Mouse (Mus musculus) midbrain, postnatal 0 days (tissue): ENCODE measurements around the gene Arhgap8. TPM values are rescaled to one million over a fixed set of nuclear protein-coding genes. Genes with fewer than 3 reads are reported as not detected.
A peak's percentile ranks its signal among the peaks of the same experiment; 100 is the strongest.
"Not testable (repeated sequence)": the region's sequence is repeated elsewhere in the genome, so short reads cannot be mapped to it uniquely, and the experiment has no call there.

Source experiments
- ATAC-seq: fragments of 200-750 bp; cut with Nextera tagmentation; 2 replicates; pipeline ENCODE4 v1.8.0; 2017; ENCODE audit warnings: moderate number of reproducible peaks, mild to moderate bottlenecking, moderate TSS enrichment, moderate library complexity; ENCODE audit not compliant: low FRiP score
- DNase-seq: peaks from one replicate; pipeline ENCODE4 v3.0.0-alpha.2; 2015; ENCODE audit warnings: low spot score
- H3K27ac ChIP-seq: fragments of 300-500 bp; sonication (generic); 2 replicates; pipeline ENCODE4 v1.5.1; 2014; ENCODE audit warnings: low read depth, mild to moderate bottlenecking, low read length, mixed read lengths
- H3K27me3 ChIP-seq: fragments of 300-500 bp; sonication (generic); 2 replicates; pipeline ENCODE4 v1.6.1; 2014; ENCODE audit warnings: low read length, control low read depth, mixed read lengths; ENCODE audit not compliant: insufficient read depth
- H3K36me3 ChIP-seq: fragments of 300-500 bp; sonication (generic); 2 replicates; pipeline ENCODE4 v1.6.1; 2014; ENCODE audit warnings: low read length, control low read depth, mixed read lengths; ENCODE audit not compliant: insufficient read depth
- H3K4me1 ChIP-seq: fragments of 300-500 bp; sonication (generic); 2 replicates; pipeline ENCODE4 v1.6.1; 2014; ENCODE audit warnings: mild to moderate bottlenecking, control low read depth, antibody characterized with exemption, low read length, mixed read lengths; ENCODE audit not compliant: insufficient read depth
- H3K4me2 ChIP-seq: fragments of 300-500 bp; sonication (generic); 2 replicates; pipeline ENCODE4 v1.6.1; 2014; ENCODE audit warnings: low read depth, mild to moderate bottlenecking, low read length, mixed read lengths; ENCODE audit not compliant: poor library complexity, severe bottlenecking
- H3K4me3 ChIP-seq: fragments of 300-500 bp; sonication (generic); 2 replicates; pipeline ENCODE4 v1.5.1; 2014; ENCODE audit warnings: low read depth, mild to moderate bottlenecking, low read length, moderate library complexity
- H3K9ac ChIP-seq: fragments of 300-500 bp; sonication (generic); replicated peaks from 2 replicates; pipeline ENCODE4 v1.6.1; 2014; ENCODE audit warnings: mild to moderate bottlenecking, low read length, moderate library complexity, mixed read lengths; ENCODE audit not compliant: poor library complexity, severe bottlenecking
- H3K9me3 ChIP-seq: fragments of 300-500 bp; sonication (generic); 2 replicates; pipeline ENCODE4 v1.6.1; 2016; ENCODE audit warnings: low read length, control low read depth
- CTCF ChIP-seq: IDR thresholded peaks from 2 replicates; pipeline ENCODE4 v1.5.1; 2016; ENCODE audit warnings: antibody characterized with exemption, mild to moderate bottlenecking
- WGBS: fragments of 180-500 bp; shearing (Covaris S2); extraction: QIAGEN DNeasy Blood & Tissue Kit; methylation state at CpG from one replicate; pipeline ENCODE4 v1.1.7; 2014; 5-methylcytosine and 5-hydroxymethylcytosine counted together
- polyA plus RNA-seq: library from polyadenylated mRNA; unstranded; fragments of >200 nt; fragmentation: Nextera tagmentation; extraction: Ambion mirVana; gene quantifications from 2 replicates; pipeline ENCODE4 v1.2.1, GENCODE M21; 2015
- total RNA-seq: library from RNA; depleted of rRNA; stranded (reverse); fragments of >200 nt; gene quantifications from 2 replicates; pipeline ENCODE4 v1.2.3, GENCODE M21; 2014

Gene Arhgap8
- total and polyA plus RNA-seq, 2 experiments from 2014 or later = 0.44 to 0.53 TPM

DNA sequence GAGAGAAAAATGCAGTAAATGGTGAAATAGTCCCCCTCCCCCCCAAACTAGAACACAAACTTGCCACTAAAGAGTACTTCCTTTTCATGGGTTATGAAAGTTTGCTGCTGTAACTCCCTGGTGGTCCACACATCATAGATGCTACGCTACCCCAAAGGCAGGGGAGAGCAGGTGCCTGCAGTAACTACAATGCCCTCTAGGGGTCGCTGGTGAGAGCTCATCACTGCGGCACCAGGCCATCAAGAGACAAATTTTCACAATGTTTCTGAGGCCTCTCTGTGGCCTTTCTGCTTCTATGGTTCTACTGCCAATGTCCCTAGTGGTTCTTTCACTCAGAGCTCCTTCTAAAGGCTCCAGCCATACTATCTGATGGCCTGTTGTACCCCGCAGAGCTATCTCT is 38.6 kb downstream of the Arhgap8 start:
- no peak for ATAC-seq
- H3K9ac ChIP-seq = no peak overlapping the region
- H3K9me3 ChIP-seq = no peaks in the 10 kb centered on the region
- no peak overlapping the region for H3K27ac ChIP-seq
- TF ChIP-seq CTCF = peak; percentile 88
- no peaks in the 10 kb centered on the region for H3K36me3 ChIP-seq
- peak; percentile 60 for DNase-seq
- H3K4me3 ChIP-seq = no peak overlapping the region
- WGBS = 26% methylated on average over 4 of the region's 4 CpGs
- no peaks in the 10 kb centered on the region for H3K27me3 ChIP-seq
- no peak overlapping the region for H3K4me2 ChIP-seq
- H3K4me1 ChIP-seq = no peaks in the 10 kb centered on the region

DNA sequence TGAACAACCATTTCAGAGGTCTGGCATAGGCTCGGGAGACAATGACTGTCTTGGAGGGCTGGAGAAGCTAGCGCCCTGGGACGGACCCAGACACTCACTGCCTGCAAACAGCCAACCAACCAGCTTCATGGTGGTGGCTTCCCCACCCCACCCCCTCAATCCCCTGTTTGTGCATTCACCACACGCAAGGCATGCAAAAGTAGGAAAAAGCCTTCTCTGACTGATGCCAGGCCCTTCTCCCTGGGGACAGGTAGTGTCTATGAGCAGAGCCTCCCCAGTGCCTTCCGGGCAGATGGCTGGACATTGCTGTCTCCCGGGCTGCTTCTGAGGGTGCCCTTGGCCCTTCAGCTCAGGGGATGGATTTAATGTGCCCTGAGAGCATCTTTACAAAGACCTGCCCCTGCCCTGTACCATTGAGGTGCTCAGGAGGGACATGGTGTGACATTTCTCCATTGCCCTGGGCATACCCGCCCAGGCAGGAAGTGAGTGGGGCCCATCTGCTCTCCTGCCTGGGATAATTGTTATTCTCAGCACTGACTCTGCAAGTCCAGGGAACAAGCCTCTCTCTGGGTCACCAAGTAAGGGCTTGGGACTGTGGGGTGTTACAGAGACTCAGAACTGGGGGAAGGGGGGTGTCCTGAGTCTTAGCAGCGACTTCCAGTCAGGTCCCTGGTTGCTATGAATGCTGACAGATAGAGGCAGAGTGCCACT is 43.0 kb downstream of the Arhgap8 start:
- Histone ChIP-seq H3K4me3 (no peak overlapping the region), H3K4me1 (no peaks in the 10 kb centered on the region), H3K9ac (no peak overlapping the region), H3K4me2 (no peak overlapping the region), H3K36me3 (no peaks in the 10 kb centered on the region), H3K27ac (peak overlapping the region; percentile 32; the same call in 1 of the 2 replicates), H3K27me3 (no peaks in the 10 kb centered on the region), H3K9me3 (no peaks in the 10 kb centered on the region)
- peak; percentile 63 for DNase-seq
- peak; percentile 75 for ATAC-seq
- TF ChIP-seq CTCF = no peak
- 42% methylated on average over 8 of the region's 8 CpGs for WGBS

DNA sequence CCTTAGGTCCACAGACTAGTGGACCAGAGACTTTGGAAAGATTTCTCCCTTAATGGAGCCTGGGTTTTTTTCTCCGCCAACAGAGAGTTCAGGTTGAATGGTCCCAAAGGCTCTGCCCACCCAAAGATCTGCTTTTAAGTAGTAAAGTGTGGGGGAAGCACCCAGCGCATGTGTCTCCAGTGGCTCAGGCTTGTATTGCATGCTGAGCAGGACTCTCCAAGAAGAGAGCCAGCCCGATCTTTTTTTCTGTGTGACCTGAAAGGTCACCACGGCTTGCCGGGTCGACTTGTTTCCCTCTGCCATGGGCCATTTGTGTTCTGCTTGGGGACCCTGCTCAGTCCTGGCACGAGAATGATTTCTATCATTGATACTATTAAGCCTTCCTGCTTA is 43.6 kb downstream of the Arhgap8 start:
- 13% methylated on average over 7 of the region's 7 CpGs for WGBS
- no peak overlapping the region for H3K4me2 ChIP-seq
- peak; percentile 53 for TF ChIP-seq CTCF
- H3K4me1 ChIP-seq = no peaks in the 10 kb centered on the region
- no peak overlapping the region for H3K27ac ChIP-seq
- DNase-seq (peak; percentile 40), ATAC-seq (peak; percentile 54; the same call in 1 of the 2 replicates)
- no peak overlapping the region for H3K4me3 ChIP-seq
- no peaks in the 10 kb centered on the region for H3K27me3 ChIP-seq
- no peaks in the 10 kb centered on the region for H3K36me3 ChIP-seq
- no peak overlapping the region for H3K9ac ChIP-seq
- no peaks in the 10 kb centered on the region for H3K9me3 ChIP-seq

DNA sequence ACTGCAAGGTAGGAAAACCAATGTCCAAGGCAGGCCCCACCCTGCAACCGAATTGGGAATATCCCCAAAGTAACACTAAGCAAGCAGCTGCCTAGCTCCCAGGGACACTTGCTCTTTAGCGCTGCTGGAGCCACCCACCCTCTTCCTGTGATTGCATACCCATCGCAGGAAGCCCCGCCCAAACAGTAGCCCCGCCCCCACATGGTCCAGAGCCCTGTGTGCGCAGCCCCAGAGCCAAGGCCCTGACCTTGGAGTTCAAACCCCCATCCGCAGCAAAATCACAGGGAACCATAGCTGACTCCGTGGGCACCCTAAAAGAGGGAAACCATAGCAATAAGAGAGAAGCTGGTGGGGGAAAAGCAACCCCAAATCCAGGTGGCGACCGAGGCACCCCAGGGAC is 46.8 kb downstream of the Arhgap8 start:
- Histone ChIP-seq H3K4me1 (no peaks in the 10 kb centered on the region), H3K36me3 (no peaks in the 10 kb centered on the region), H3K27me3 (no peaks in the 10 kb centered on the region), H3K27ac (no peak overlapping the region), H3K4me2 (no peak overlapping the region), H3K9me3 (no peaks in the 10 kb centered on the region), H3K4me3 (no peak overlapping the region), H3K9ac (no peak overlapping the region)
- TF ChIP-seq CTCF = no peak
- DNase-seq = no peak
- ATAC-seq = no peak
- 44% methylated on average over 10 of the region's 10 CpGs for WGBS

DNA sequence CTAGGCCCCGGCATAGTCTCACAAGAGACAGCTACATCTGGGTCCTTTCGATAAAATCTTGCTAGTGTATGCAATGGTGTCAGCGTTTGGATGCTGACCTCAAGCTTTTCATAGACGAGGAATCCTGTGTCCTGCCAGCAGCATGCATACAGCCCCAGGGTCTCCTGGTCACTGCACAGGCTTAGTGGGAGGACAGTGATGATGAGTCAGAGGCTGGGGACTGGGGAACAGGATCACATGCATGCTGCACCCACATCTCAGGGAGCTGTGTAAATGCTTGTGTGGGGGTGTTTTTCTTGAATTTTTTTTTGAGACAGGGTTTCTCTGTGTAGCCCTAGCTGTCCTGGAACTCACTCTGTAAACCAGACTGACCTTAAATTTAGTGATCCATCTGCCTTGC is 48.7 kb downstream of the Arhgap8 start:
- not testable (repeated sequence) for H3K4me2 ChIP-seq, DNase-seq, H3K36me3 ChIP-seq, H3K27ac ChIP-seq, H3K9ac ChIP-seq, H3K4me3 ChIP-seq, H3K9me3 ChIP-seq, H3K4me1 ChIP-seq, ATAC-seq, H3K27me3 ChIP-seq
- WGBS = 78% methylated on average over 3 of the region's 4 CpGs

DNA sequence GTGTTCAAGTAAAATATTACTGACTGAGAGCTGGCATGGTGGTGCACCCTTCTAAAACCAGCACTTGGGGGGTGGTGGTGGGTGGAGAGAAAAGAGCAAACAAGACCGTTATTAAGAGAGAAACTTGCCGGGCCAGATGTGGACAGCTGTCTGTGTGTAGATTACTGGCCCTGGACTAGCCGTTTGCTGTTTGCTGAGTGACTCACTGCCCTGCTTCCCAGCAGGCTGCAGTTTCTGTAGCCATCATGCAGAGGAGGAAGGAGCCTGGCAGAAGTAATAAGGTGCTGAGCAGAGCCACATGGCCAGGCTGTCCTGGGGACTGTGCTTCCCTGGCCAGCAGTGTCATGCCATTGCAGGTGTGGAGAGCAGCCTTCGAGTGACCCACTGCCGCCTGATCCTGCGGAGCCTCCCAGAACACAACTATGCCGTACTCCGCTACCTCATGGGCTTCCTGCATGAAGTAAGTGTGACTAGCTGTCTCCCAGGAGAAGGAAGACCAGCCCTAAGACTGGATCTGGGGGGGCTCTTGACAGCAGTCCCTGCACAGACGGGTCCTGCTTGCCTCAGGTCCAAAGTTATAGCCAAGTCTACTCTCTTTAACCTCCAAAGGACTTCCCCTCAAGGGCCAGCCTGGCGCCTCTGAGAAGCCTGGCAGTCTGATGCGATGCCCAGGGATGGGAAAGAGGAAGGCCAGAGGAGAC is 49.9 kb downstream of the Arhgap8 start:
- H3K27me3 ChIP-seq = no peaks in the 10 kb centered on the region; the same call in 1 of the 2 replicates
- 85% methylated on average over 11 of the region's 11 CpGs for WGBS
- TF ChIP-seq CTCF = no peak
- H3K4me3 ChIP-seq = no peak overlapping the region
- no peak overlapping the region for H3K9ac ChIP-seq
- no peaks in the 10 kb centered on the region for H3K9me3 ChIP-seq
- H3K36me3 ChIP-seq = no peaks in the 10 kb centered on the region
- ATAC-seq = no peak
- DNase-seq = no peak
- H3K4me1 ChIP-seq = no peaks in the 10 kb centered on the region
- H3K4me2 ChIP-seq = no peak overlapping the region
- no peak overlapping the region for H3K27ac ChIP-seq
